Mouse (Mus musculus) regulatory T cell (primary cell): ENCODE results near the gene Slit3.

Source experiments
- in situ Hi-C: fragments of 300-600 bp; cut with MboI, MseI; formaldehyde crosslinking; loops from one replicate; pipeline ENCODE4 v1.15.1; 2025; ENCODE audit warnings: high pct_unique_total_duplicates

Gene Slit3

DNA sequence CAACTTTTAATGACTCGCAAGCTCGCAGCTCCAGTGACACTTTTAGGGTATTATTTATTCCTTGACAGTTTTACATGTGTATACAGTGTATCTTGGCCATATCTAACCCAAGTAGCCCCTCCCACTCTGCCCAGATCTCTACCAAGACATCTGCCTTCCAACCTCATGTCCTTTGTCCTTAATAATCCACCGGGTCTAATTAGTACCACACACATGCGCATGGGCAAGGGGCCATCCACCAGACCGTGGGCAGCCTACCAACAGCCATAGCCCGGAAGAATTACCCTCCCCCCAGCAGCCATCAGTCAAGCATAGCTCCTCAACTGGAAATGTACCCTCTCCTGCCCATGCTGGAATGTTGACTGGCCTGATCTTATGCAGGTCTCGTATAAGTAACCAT is 552.0 kb downstream of the Slit3 start:
- in situ Hi-C loops, result no loop called here

DNA sequence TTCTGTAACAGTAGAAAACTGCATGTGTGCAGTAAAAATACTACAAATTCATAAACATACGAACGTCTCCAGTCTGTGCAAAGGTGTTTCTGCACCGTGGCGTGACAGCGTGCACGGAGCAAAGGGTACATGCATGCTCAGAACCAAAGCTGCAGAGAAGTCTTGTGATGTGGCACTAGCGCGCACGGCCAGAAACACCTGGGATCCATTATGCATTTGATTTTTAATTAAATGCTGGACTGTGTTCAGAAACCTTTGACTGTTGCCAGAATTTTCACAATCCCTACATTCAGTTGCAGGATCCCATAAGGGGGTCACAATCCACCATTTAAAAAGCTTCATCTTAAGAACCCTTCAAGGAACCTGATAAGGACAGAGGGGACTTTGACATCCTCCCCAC is 553.2 kb downstream of the Slit3 start:
- in situ Hi-C loops, result no loop called here

DNA sequence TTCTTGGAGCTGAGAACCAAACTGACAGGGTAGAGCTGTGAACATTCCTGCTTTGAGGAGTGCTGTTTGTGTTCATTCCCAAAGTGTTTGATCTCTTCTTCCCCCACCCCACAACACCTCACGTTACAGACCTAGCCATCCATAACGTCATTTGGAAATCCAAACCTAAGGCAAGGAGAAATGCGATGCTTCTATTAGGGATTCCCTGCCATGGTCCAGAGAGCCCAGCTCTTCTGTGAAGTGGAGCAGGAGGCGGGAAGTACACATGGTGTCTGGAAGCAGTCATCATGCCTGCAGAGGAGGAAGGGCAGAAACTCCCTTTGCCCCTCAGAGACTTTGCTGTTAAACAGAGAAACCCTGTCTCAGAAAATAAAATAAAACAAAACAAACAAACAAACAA is 555.7 kb downstream of the Slit3 start:
- in situ Hi-C loops, result no loop called here

DNA sequence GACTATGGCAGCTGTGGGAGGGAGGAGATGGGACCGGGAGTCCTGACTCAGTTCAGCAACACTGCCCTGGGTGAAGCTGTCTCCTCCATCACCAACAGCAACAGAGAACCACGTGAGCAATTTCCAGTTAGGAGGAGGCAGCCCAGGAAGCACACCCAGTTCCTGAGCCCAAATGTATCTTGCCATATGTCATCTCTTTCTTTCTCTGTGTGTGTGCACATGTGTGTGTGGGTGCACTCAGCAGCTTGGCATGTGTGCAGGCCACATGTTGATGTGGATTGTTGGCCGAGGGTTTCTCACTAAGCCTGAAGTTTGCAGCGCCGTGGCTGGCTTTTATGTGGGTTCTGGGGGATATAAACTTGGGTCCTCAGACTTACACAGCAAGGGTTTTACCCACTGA is 559.0 kb downstream of the Slit3 start:
- in situ Hi-C loops, result no loop called here

DNA sequence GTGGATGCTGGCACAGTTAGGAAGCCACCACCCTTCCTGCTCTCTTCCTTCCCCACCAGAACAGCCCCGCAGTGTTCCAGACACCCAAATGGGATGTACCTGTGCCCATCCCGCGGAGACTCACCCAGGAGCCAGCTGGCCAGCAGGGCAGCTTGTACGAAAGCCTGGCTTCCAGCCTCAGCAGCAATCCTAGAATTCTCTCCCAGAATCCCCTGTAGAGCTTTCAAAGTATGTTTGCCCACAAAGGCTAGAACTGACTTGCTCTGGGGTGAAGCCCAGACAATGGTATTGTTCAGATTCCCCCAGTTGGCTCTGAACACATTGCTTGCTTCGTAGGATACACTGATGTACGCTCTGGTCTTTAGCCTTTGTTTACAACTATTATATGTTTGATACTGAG is 566.3 kb downstream of the Slit3 start:
- in situ Hi-C loops, result no loop called here

DNA sequence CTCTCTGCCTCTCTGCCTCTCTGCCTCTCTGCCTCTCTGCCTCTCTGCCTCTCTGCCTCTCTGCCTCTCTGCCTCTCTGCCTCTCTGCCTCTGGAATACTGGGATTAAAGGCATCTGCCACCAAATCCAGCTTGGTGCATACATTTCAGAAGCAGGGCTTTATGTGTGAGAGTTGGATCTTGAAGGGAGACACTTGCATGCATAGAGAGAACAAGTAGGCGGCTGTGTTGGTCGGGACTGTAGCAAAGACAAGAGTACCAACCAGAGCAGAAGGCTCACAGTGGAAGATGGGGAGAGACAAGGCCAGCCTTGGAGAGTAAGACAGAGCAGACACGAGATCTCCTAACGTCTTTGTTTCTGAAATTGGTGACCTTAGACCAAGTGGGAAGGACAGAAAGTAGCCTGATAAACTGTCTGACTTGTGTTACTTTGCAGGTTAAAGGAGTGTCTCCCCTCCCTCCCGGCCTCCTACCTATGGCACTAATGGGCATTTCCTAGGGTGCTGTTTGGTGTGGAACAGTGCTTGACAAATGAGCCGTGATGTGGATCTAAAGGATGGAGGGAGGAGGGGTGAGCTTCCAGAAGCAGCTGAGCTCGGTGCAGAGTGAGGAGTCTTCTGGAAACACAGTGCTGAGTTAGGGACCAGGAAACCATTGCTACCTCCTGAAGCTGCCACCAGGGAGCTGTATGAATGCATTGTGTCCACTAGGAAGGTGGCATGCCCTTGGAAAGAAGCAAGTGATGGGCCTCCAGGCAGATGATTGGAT is 569.7 kb downstream of the Slit3 start:
- in situ Hi-C loops, result no loop called here

DNA sequence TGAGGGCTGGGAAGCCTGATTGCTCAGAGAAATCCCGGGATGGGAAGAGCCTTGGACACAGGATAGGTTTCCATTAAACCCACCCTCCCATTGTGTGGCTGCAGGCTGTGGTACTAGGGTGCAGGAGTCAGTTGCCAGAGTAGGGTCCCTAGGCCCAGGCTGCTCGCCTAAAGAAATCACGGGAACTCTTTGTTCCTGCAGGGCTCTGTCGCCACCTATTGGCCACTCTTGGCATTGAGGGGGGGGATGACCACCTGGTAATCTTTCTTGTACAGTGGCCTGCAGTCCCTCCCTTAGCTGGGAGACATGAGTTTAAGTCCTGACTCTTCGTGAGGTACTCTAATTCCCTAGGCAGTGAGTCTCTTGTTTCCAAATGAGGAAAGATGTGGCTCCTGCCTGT is 572.1 kb downstream of the Slit3 start:
- in situ Hi-C loops, result no loop called here

DNA sequence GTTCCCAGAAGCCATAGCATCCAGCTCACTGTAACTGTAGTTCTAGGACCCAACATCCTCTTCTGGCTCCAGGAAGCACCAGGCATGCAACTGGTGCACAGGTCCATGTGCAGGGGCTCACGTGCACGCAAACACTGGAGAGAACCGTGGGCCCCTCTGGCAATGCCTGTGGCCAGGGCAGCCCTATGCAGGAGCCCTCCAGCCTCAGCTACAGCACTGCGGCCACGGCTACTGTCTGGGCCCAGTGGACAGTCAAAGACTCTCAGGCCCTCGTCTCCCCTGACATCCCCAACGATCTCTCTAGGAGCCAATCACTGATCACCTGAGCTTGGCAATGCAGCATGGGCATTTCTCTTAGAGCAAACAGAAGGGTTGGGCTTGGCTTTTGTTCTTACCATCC is 572.6 kb downstream of the Slit3 start:
- in situ Hi-C loops, result no loop called here

DNA sequence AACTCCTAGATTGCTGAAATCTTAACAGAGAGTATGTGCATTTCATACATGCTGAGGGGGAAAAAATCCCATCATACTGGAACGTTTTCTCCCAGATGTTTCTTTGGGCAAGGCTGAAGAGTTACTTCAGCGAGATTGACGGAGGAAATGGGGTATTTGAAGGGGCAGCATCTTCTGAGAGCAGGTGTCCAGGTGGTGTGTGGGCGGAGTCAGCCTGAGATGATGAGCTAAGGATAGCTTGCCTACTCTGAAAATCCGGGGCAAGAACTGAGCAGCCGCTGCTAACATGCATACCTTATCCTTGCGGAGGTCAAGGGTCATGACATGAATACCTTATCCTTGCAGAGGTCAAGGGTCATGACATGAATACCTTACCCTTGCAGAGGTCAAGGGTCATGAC is 576.5 kb downstream of the Slit3 start:
- in situ Hi-C loops, result no loop called here

DNA sequence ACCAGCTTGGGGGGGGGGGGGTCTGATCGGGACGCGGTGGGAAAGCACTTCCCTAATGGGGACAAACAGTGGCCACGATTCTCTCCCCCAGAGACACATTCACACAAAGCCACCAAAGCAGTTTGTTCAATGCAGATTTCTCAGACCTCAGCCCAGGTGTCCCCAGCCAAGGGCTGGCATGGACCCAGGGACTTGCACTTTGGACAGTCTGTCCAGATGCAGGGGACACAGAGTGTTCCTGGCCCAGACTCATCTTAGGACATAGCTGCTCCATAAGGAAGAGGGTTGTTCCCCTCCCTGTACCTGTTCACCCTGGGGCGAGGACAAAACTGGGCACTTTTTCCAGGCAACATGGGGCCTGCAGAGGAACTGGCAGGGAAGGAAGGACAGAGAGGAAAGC is 577.9 kb downstream of the Slit3 start:
- in situ Hi-C loops, result no loop called here

DNA sequence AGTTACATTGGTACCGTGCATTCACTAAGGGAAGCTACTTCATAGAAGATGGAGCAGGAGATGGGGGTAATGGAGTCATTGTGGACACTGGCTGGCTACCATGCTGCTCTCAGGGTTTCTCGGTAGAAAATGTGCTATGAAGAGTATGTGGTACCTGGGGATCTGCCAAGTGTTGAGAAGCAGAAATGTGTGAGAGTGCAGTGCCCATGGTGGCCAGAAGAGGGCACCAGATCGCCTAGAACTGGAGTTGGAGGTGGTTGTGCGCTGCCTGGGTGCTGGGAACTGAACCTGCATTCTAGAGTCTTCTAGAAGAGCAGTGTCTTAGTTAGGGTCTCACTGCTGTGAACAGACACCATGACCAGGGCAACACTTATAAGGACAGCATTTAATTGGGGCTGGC is 582.4 kb downstream of the Slit3 start:
- in situ Hi-C loops, result no loop called here

DNA sequence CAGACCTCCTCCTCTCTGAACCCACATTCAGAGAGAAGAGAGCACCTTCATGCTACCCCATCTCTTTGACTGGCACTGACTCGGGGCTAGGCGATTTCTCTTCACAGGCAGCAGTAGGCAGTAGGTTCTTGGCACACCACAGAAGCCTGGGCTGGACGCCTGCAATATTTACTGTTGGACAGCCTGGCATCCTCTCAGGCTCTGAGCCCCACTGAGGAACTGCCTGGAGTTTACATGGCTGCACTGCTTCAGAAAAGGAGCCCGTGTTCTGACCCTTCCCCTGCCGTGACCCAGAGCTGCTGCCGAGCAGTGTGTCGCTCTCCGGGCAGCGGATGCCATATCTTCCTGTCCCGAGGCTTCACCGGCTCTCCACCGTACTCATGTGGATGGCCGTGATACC is 583.4 kb downstream of the Slit3 start:
- in situ Hi-C loops, result no loop called here

DNA sequence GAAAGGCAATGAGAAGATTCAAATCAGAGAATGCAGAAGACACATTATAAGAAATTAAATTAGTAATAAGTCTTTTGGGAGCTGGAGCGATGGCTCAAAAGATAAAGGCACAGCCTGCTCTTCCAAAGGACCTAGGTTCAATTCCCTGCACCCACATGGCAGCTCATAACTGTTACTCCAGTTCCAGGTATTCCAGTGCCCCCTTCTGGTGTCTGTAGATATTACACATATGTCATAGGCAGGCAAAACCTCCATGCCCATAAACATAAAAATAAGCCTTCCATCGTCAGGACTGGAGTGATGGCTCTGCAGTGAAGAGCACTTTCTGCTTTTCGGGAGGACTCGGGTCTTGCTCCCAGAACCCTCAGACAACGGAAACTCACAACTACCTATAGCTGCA is 583.9 kb downstream of the Slit3 start:
- in situ Hi-C loops, result no loop called here

DNA sequence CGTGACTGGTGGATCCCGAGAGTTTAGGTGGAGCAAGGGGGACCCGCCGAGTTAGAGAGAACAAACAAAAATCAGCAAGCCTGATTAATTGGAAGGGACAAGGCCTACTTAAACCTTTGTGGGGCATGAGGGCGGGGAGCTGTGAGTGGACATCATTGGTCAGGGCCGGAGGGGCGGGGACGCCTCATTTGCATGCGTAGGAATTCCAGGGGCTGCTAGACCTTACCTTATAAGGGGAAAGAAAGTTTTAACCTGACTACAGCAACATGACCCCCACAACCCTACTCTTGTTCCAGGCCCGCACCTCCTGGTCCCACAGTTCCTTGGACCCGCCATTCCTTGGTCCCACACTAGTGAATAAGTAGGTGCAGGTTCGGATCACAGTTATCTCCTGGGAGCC is 586.4 kb downstream of the Slit3 start:
- in situ Hi-C loops, result no loop called here

DNA sequence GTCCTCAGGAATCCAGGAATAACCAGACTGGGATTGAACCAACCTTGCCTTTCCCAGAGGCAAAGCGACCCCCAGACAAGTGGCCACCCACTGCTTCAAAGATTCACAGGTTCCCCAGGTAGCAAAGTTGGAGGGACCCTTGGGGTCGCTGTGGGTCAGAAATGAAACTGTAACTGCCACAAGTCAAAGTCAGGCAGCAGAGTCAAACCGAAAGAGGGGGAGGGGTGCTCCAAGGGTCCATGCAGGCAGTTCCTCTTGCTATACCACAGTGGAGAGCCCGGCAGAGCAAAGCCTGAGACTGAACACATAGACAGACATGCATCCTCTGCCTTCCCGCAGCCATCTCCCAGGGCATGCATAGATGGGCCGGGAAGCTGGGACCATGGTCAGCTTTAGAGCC is 590.3 kb downstream of the Slit3 start:
- in situ Hi-C loops, result no loop called here

DNA sequence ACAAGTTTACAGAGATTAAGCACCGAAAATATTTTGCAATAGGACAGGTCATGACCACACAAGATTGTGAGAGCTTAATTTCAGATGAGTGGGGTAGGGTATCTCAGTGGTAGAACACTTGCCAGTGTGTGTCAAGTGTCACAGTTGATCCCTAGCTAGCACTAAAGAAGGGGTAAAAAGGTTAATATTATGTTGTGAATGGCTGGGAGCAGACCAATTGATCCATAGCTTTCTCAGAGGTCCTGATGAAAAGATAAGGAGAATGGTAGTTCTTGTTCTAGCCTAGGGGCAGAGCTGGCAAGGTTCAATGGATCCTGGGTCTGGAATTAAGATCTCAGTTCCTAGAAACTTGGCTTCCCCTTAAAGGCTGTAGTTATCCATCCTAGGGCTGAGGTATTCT is 597.9 kb downstream of the Slit3 start:
- in situ Hi-C loops, result no loop called here

DNA sequence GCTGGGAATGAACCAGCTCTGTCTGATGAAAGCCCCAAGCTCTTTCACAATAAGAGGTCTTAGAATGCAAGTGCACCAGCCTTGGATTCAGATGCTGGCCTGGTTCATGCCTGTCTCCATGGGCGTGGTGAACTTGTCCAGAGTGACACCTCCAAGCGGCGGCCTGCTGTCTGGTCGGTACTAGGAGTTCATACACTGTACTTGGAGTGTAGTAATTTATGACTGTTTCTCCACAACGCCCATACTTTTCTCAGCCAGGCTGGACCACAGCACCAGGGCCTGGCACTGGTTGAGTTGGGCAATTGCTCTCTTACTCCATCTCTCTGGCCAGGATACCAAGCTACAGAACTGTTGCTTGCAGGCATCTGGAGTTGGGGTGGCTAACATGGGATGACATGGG is 602.9 kb downstream of the Slit3 start:
- in situ Hi-C loops, result no loop called here

DNA sequence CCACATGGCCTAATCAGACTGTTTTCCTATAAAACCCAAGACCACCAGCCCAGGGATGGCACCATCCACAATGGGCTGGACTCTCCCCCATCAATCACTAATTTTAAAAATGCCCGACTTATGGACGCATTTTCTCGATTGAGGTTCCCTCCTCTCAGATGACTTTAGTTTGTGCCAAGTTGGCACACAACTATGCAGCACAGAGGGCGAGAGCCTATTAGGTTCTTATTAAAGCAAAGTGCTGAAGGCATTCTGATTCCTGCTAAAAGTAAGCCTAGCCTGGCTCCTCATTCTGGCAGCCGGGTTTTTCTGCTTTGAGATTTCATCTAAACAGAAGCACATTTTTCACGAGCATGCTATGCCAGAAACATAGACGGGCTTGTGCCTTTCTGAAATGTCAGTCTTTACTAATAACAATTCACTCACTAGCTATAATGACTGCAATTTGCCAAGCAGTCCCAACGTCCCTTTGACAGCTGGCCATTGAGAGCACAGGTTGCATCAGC is 605.4 kb downstream of the Slit3 start:
- in situ Hi-C loops, result no loop called here

DNA sequence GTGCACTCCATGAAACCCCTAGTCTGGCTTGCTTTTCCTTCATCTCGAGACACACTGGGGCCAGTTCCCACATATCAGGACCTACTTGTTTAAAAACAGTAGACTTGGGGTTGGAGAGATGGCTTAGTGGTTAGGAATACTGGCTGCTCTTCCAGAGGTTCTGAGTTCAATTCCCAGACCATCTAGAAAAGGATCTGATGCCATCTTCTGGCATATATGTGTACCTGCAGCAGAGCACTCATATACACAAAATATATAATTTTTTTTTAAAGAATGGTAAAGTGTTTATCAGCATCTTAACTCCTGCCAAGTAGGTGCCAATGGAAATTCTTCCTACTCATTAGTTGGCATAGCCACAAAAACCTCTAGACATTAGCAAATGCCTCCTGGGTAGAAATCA is 607.2 kb downstream of the Slit3 start:
- in situ Hi-C loops, result no loop called here

DNA sequence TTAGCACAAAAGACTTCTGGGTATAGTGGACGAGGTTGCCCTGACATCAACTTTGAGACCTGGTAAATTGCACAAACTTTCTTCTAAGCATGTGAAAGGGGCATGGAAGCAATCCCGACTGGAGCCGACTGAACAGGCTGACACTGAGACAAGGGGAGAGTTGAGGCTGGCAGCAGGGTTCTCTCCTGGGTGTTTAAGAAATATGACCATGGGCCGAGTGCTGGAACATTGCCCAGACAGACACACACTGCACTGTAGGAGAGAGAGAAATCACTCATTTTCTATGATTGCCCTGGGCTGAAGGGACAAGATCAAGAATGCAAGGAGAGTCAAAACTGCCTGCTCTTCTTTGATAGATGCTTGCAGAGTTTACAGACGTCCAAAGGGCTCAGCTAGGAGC is 608.2 kb downstream of the Slit3 start:
- in situ Hi-C loops, result no loop called here

DNA sequence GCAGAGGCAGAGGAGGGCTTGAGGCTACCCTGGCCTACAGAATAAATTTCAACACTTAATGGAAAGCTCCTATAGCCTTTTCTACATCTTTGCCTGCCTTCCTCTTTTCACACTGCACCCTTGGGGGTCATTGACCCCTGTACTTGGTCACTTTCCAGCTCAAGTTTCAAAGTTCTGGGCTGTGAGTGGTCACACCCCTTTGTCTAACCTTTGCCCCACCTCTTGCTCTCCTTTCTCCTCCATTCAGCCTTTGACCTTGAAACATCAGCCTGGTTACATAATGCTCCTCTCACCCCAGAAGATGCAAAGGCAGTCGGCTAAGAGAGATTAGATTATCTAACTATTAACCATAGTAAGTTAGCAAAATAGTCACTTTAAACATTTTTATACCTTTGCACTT is 611.3 kb downstream of the Slit3 start:
- in situ Hi-C loops, result no loop called here

DNA sequence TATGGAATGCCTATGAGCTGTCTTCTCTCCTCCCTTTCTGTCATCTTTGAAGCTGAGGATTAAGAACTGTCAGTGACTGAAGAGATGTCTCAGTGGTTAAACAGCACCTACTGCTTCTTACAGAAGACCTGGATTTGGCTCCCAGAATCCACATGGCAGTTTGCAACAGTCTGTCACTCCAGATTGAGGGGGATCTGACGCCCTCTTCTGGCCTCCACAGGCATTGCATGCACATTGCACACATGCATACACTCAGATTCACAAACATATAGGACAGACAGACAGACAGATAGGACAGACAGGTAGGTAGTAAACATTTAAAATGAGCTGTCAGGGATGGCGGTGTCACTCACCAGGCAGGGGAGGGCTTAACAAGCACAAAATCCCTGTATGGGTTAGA is 615.8 kb downstream of the Slit3 start:
- in situ Hi-C loops, result no loop called here

DNA sequence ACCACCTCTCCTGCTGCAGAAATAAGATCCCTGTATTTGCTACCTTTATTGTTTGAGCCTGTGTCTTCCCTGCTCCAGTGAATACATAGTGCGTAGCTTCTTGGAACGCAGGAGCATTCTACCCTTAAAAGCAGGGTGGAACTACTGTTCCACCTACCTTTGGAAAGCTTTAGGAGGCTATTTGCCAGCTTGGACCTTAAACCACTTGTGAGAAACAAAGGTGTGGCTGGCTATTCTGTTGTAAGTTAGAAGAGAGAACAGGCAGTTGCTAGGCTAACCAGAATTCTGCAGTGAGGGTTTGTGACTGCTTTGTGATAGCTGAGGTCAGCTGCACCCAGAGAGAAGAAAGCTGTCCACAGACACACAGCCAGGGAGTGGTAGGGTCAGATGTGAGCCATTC is 616.2 kb downstream of the Slit3 start:
- in situ Hi-C loops, result no loop called here

DNA sequence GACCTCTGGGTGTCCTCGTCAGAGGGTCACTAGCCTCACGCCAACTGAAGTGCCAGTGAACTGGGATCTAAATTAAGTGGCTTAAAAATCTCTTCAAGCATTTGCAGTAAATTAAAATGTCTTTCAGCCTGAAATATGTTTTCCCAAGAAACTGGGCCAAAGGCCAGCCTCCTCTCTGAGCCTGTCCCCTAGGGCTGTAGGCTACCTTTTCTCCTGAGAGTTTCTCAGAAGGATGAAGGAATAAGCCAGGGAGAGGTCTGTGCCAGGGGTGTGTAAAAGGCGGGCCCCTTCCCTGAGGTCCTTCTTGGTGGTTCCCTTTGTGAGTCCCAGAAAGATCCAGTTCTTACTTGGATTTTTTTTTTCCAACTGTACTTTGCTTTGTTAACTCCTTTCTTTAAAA is 617.1 kb downstream of the Slit3 start:
- in situ Hi-C loops, result no loop called here
